Mouse (Mus musculus) layer of hippocampus, postnatal 10 days (tissue): ENCODE results near the gene Akr1c13. TPM values are rescaled to one million over a fixed set of nuclear protein-coding genes. Genes with fewer than 3 reads are reported as not detected.
"Not testable (repeated sequence)": the region's sequence is repeated elsewhere in the genome, so short reads cannot be mapped to it uniquely, and the experiment has no call there.

ENCODE experiments used
- DNase-seq, 2 experiments: peaks; one replicate each; pipeline ENCODE4 v3.0.0; 2021; ENCODE audit warnings: low spot score in 2 of 2
- long read RNA-seq: library from polyadenylated mRNA; stranded (forward); transcript quantifications from one replicate; pipeline ENCODE4 v2.0.0, GENCODE M21; 2023
- total RNA-seq, 2 experiments: library from RNA; stranded (reverse); gene quantifications; 2 replicates each; pipeline ENCODE4 v1.2.3; 2021

Gene Akr1c13
- under 1 TPM; 0.73 to 0.85 TPM for total RNA-seq
- long read RNA-seq, partial matches to known transcripts: 0 of 1 reads
- long read RNA-seq, other reads (novel, unspliced or antisense): 0 of 1 reads

DNA sequence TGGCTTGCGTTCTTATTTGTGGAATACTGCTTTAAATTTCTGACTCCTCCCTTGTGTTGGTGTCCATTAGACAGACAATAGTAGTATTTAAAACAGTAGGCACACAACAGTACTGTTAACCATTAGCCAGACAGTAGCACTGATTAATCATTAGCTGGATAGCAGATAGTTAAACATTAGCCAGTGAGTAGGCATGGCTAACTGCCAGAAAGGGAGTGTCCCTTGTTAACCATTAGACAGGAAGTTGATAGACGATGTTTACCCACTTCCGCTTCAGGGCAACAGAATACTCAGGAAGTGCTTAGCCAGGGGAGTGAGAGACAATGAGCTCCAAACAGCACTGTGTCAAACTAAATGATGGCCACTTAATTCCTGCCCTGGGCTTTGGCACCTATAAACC, at the start of gene Akr1c13:
Gene Akr1c13, plus strand, starts transcription at position 247 of the 400 bp plus-strand sequence.
- DNase-seq: no peak

DNA sequence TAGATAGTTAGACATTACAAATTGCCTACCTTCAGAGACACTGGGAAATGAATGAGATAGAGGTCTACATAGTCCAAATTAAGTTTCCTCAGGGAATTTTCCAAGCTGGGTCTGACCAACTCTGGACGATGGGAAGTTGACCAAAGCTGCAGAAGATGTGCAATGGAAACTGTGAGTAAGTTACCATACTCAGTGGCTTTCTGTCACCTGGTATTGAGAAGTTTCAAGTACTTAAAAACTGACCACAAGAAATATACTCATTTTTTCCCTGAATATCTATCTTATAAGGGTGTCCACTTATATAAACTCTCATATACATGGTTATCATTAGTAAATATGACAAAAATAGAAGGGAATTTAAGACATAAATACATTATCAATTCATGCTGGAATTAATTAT, 46.7 kb upstream of the Akr1c13 start:
- no peak for DNase-seq

DNA sequence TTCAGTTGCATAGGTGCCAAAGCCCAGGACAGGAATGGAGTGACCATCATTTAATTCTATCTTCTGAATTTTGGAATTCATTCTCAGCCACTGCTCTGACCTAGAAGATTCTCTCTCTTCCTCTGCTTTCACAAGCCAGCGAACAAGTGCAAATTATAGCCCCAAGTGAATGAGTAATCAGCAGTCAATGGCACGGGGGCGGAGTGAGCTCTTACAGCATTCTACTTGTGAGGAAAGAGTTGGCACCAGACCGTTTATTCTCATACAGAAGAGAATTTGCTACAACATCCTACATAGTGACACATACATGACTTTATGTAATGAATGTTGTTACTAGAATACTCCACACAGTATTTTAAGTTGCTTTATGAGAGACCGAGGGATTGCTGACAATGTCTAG, 40.4 kb upstream of the Akr1c13 start, which contains the start of gene Akr1c18:
Gene Akr1c18, minus strand, starts transcription at position 137 of the 400 bp plus-strand sequence.
- no peak for DNase-seq

DNA sequence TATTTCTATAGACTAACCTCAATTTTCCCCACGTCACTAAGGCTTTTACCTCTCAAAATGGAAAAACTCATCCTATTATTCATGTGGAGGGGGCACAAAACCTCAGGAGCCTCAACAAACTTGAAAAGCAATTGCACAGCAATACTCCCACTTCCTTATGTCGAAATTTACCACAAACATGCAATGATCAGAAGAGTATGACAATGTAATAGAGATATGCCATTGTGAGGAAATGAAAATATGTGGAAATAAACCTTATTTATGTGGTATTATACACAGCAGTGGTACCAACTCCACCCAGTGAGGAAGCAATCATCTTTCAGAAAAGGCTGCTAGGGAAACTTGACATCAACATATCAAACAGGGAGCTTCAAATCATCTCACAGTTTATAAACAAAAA, 38.0 kb upstream of the Akr1c13 start:
- DNase-seq: no peak

DNA sequence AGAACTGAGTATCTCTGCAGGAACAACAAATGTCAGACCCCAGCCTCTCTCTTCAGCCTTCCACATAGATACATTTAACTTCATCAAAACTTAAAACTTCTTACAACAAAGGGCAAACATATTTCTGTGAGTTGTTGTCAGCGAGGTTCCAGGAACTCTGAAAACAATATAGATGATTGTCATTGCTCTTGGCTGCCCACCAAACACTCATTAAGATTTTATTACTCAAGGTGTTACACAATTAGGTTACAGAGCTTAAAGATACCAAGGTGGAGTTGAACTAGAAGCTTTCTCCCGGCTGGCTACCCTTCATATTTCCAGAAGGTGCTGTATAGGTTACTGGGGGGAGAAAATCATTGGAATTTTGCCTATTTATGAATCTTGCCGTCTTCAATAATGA, 37.4 kb upstream of the Akr1c13 start:
- no peak for DNase-seq

DNA sequence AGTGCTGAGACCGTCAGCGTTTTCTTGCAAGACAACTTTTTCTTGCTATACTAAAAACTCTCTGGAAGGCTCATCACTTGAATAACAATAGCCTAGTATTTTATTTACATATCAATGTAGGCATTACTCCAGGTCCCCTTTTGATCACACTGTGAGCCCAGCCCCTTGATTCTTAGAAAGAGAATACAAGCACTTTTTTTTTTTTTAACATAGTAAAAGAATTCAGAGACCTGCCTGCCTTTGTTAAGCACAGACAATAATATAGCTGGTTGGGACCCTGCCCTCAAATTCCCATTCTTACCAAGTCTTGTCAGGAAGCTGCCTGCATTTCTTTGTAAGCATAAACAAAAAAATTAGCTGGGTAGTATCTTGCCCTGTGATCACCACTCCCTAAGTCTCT, 35.7 kb upstream of the Akr1c13 start:
- no peak for DNase-seq

DNA sequence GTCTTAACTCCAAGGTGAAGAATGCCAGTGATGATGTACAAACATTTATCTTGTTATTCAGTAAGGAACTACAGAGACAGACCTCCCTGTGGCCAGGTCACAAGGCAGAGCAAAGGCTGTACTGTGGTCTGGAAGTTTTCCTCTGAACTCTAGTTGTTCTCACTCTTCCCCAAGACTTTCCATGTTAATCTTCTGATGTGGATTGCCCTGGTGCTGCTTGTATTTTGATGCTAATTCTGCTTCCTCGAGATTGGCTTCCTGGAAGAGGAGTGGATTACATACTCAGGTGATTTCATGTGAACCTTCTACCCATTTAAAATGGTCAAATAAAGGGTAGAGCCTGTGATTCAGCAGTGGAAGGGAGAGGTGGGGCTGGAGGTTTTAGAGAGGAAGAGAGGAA, 22.9 kb upstream of the Akr1c13 start:
- no peak for DNase-seq

DNA sequence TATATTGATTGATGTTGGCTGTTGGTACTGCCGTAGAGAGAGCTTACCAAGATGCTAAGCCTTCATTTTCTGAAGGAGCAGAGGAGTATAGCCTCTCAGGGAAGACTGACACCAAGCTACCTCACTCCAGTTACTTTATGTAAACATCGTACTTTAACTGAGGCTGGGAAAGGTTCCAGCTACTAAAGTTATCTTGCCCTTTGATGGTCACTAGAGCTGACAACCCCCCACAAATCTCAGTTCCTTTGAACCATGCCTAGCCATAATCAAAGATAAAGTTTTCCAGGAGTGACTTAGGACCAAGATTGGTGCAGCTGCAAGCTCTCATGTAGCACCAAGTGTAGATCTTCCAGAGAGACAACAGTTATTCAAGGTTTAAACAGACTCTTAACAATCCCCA, 18.0 kb upstream of the Akr1c13 start:
- no peak for DNase-seq

DNA sequence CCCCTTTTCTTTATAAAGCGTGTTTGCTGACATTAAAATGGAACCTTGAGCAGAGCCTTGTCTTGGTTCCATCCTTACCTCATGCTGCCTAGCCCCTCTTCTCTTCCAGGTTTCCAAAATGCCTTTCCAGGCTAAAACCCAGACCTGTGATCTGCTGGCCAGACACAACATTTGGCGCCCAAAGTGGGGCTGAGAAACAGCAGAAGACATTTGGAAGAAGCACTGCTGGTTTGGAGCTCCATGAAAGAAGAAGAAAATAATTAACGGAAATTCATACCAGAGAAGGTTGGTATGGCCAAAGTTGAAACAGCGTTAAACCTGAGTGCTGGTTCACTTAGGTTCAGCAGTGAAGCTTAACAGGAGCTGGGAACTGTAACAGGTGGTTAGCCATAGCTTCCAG, 9.6 kb upstream of the Akr1c13 start:
- not testable (repeated sequence) for DNase-seq

DNA sequence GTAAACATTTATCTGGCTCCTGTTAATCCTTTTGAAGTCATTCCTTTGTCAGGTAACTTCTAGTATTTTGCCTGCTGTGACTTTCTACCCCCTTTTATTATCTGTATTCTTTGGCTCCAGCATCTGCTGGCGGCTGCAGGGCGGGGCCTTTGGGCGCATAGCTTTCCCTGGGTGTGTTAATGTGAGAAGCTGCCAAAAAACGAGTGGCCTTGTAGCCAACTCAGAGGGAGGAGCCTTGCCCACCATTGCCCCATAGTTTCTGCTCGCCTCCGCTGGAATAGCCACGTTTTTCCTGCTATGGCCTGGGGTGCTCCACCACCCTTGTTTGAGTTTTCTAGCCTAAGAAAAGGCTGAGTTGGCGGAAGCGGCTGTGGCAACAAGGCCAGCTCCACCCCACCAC, 7.8 kb upstream of the Akr1c13 start:
- DNase-seq: no peak

DNA sequence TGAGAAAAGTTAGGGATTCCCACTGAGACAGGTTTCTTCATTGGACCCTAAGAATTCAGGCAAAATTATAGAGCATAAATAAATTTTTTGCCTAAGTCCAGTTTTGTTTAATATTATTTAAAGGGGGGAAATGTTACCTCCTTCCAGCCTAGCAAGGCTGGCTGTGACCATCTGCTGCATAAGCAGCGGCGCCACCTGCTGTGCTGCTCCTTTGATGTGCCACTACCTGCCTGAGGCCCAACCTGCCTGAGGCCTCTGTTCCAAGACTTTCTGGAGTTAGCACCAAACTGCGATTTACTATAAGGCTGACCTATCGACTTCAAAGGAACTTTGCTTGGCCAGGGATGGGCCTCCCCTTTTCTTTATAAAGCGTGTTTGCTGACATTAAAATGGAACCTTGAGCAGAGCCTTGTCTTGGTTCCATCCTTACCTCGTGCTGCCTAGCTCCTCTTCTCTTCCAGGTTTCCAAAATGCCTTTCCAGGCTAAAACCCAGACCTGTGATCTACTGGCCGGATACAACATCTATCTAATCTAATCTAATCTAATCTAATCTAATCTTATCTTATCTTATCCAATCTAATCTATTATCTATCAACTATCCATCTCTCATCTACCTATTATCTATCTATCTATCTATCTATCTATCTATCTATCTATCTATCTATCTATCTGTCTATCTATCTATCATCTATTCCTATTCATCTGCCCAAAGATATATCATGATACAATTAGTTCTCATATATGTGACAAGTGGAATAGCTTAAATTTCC, 4.1 kb upstream of the Akr1c13 start:
- DNase-seq: not testable (repeated sequence)

DNA sequence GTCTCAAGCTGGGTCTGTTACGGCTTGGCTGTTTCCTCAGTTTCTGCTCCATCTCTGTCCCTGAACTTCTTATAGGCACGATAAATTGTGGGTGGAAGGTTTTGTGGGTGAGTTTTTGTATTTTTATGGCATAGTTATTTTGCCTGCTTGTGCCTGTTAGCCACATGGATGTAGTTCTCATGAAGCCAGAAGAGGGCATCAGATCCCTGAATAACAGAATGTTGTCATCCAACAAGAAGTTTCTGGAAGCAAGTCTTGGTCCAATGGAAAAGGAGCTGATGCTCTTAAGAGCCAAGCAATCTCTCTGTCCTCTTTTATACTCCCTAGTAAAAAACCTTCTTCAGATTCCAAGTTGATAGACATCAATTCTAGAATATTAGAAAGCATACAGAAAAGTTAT, 2.8 kb upstream of the Akr1c13 start:
- DNase-seq: peak in 1 of 2 experiments; percentile 25

DNA sequence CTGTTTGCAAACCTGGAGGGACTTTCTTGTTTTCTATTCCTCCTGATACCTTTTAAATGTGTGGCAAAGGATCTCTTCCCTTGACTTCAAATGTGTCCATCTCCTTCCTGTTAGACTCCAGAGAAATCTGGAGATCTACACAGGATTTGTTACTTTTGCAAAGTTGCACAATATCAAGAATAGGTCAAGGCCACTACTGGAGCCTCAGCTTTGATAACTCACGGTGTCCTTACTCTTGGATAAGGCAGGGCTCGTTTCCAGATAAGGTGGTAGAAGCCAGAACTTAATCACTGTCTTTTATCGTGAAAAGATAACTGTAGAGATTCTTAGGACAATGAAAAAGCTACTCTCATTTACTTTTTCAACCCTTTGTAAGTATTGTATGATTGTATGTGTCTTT, 1.6 kb downstream of the Akr1c13 start:
- no peak for DNase-seq

DNA sequence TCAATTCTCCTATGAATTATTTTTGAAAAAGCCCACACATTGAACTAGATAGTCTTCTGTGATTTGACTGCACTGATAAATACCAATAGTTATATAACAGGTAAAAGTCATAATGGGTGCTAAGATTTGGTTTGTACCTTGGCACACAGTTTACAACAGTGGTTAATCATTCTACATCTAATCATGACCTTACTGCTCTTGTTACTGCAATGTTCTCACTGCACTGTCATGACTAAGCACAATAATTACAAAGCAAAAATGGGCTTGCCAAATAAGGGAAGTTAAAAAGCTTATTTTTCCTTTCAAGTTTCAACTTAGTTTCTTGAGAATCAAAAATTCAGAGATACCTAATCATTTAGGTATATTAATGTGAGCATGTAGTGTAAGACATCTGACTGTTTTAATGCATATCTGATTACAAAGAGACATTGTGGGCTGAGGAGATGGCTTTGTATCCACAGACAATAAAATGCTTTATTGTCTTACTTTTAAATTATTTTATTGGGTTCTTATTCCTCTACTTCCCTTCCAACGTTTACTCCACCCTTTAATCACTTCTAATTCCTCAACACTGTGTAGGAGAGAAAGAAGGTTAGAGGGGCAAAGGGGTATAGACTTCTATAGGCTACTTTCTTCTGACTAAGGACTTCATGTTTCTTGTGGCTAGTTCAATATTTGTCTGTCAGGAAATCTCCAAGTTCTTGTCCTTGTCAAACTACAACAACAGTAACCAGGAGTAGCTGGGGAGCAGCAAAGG, 15.4 kb downstream of the Akr1c13 start:
- no peak for DNase-seq

DNA sequence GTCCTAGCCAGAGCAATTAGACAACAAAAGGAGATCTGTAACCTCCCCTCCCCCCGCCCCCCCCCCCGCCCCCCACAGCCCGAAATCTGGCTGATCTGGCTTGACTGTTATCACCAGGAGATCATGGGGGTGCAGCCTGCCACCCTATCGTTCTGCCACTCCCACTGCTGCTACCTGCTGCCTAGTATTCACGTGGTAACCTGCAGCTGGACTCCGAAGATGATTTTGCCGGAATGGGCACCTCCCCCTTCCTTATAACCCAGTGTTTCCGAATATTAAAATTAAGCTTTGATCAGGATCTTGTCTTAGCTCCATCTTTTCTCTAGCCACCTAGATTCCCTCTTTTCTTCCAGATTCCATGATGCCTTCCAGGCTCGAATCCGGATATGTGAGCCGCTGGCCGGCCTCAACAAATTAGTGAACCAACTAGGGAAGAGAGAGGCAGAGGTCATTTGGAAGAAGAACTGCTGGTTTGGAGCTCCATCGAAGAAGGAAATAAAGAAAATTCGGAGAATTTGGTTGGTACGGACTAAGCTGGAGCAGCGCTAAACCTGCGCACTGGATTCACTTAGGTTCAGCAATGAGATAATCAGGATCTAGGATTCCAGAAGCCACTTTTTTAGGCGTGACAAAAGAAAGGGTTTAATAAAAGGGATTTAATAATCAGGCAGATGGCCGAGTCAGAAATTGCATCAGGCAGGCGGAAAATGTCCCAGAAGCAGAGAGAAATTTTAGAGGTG, 20.8 kb downstream of the Akr1c13 start:
- no peak for DNase-seq

DNA sequence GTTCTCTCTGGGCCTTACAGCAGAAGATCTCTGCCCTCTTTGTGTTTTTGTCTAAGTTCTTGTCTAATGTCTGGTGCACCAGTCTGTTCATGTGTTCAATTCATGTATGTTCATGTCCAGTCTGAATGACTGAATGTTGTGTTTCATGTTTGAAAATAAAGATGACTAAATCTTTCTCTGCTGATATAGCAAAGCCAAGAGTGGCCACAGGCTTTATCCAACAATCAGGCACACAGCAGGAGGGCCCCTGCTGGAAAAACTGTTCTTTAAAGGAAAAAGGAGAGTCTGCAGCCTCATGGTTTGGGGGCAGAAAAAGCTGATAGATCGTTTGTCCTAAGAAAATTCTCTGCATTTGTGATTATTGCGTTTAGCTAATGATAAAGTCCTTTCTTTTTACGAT, 21.4 kb downstream of the Akr1c13 start:
- DNase-seq: no peak

DNA sequence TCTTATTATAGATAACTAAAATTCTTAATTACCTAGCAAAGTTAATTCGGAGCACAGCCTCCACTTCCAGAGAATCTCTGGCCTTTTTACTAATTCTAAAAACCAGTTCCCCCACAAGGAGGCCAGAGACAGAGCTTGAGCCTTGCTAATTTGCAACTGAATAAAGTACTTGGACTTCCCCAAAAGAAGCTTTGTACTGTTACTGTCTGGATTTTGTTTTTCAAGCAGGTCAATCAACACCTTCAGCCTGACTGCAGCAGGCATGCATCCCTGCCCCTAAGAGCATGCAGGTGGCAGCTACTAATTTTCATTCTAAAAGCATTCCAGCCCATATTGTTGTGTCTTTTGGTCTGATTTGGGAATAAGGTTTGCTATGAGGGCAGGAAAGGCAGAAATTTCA, 24.5 kb downstream of the Akr1c13 start:
- DNase-seq: not testable (repeated sequence)

DNA sequence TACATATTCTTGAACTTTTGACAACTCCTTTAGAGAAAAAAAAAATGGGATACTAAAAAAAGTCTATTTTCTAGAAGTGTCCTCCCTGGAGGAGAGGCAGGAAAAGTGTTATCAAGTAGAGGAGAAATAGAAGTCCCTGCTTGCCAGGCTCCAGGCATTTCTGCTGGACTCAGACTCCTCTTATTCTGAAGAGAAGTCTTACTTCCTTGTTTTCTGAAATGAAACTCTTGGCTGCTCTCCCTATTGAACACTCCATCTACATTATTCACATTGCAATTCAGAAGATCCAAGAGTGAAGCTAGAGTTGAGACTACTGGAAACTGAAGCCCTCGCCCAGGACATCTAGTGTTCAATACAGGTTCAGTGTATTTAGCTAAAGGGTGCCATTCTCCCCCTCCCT, 37.5 kb downstream of the Akr1c13 start, which contains the start of gene Akr1c19:
Gene Akr1c19, plus strand, starts transcription at position 260 of the 400 bp plus-strand sequence.
- DNase-seq: no peak

DNA sequence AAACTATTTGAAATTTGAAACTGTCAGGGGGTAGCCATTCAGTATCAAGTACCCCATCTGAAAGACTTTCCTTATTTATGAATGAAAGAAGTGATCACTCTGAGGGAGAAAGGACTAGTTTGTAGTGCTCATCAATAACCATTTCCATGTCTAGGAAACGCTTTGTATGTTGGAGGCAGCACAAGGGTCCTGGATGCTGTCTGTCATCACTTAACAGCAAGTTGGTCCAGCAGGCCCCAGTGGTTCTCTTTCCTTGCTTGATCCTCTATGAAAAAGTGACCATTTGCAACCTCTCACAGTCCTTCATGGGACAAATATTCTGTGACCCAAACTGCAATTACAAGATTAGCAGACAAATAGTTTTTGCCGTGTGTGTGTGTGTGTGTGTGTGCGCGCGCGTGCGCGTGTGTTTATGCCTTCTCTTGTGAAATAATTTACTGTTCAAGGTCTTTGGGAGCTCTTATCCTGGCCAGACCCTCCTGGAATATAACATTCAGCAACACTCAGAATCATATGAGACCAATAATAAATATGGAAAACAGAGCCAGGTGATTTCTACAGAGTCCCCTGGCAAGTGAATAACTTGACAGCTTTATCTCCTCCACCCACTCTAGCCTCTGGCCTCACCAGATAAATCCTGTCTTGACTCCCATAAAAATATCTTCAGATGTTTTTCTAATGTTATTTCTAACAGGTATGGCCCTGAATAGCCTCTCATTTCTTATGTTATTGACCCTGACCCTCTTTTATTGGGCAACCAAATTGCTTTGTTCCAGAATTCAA, 40.1 kb downstream of the Akr1c13 start:
- no peak for DNase-seq

DNA sequence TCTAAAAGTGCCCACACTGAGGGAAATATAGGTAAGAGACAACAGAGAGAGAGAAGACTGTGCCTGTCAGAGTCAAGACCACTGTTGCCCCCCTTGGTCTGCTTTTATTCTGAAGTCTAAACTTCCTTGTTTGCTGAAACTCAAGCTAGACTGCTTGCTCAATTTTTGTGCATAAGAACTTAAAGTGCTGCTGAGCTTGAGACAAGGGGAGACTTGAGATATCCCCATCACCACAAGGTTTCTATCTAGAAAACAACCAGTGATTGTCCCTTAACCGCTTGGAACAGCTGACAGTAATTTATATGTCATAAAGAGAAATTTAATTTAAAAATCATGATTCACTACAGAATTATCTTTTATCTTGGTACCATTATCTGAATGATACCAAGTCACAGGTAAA, 42.2 kb downstream of the Akr1c13 start:
- DNase-seq: no peak
